Mouse (Mus musculus) CD4-positive, CD25-positive, alpha-beta regulatory T cell, adult 2 months (primary cell): ENCODE data around the gene Arhgap23.

ENCODE experiments used
- DNase-seq: peaks from one replicate; pipeline ENCODE4 v3.0.0-alpha.2; 2012; ENCODE audit warnings: low read depth, low spot score

Arhgap23 gene

GRCm38 (mm10) chr11:97406094-97406951, 9.0 kb upstream of the Arhgap23 start:
- DNase-seq = no peak

- no peak for DNase-seq
Measured at GRCm38 (mm10) chr11:97407456-97407855, 7.9 kb upstream of the Arhgap23 start.

GRCm38 (mm10) chr11:97408171-97408570, 7.2 kb upstream of the Arhgap23 start:
- DNase-seq = peak; percentile 79

- no peak for DNase-seq
Measured at GRCm38 (mm10) chr11:97410958-97411357, 4.4 kb upstream of the Arhgap23 start.

- no peak for DNase-seq
Measured at GRCm38 (mm10) chr11:97412117-97412516, 3.2 kb upstream of the Arhgap23 start.

- DNase-seq = no peak
Measured at GRCm38 (mm10) chr11:97412808-97413347, 2.5 kb upstream of the Arhgap23 start.

GRCm38 (mm10) chr11:97415712-97416636, 641 bp downstream of the Arhgap23 start:
- peak; percentile 37 for DNase-seq

GRCm38 (mm10) chr11:97416637-97417035, 1.3 kb downstream of the Arhgap23 start:
- DNase-seq = no peak

GRCm38 (mm10) chr11:97418834-97419539, 3.7 kb downstream of the Arhgap23 start:
- no peak for DNase-seq

GRCm38 (mm10) chr11:97419540-97419900, 4.2 kb downstream of the Arhgap23 start:
- no peak for DNase-seq

- DNase-seq = no peak
Measured at GRCm38 (mm10) chr11:97422507-97422906, 7.2 kb downstream of the Arhgap23 start.

GRCm38 (mm10) chr11:97424092-97424692, 8.9 kb downstream of the Arhgap23 start:
- DNase-seq = no peak

- DNase-seq = no peak
Measured at GRCm38 (mm10) chr11:97424802-97425201, 9.5 kb downstream of the Arhgap23 start.

- peak; percentile 64 for DNase-seq
Measured at GRCm38 (mm10) chr11:97427794-97428725, 12.7 kb downstream of the Arhgap23 start.

- no peak for DNase-seq
Measured at GRCm38 (mm10) chr11:97428726-97429077, 13.4 kb downstream of the Arhgap23 start.

- DNase-seq = no peak
Measured at GRCm38 (mm10) chr11:97429615-97430014, 14.3 kb downstream of the Arhgap23 start.

- DNase-seq = peak; percentile 81
Measured at GRCm38 (mm10) chr11:97432015-97432414, 16.7 kb downstream of the Arhgap23 start.

- DNase-seq = no peak
Measured at GRCm38 (mm10) chr11:97432983-97433539, 17.7 kb downstream of the Arhgap23 start.

GRCm38 (mm10) chr11:97434121-97434520, 18.8 kb downstream of the Arhgap23 start:
- no peak for DNase-seq
